Mouse (Mus musculus) C2C12 (cell line): Measurements from ENCODE around the gene Kcnk2.

Experiments used
- CTCF ChIP-seq: IDR thresholded peaks from one replicate; pipeline ENCODE4 v1.5.1; 2011; ENCODE audit not compliant: control insufficient read depth, insufficient read depth, insufficient read length
- FOSL1 ChIP-seq: IDR thresholded peaks from one replicate; pipeline ENCODE4 v1.8.0; 2011; ENCODE audit warnings: mild to moderate bottlenecking, low read length; ENCODE audit not compliant: poor library complexity, insufficient read depth, severe bottlenecking
- MAX ChIP-seq: IDR thresholded peaks from one replicate; pipeline ENCODE4 v1.6.1; 2011; ENCODE audit warnings: mild to moderate bottlenecking, control low read depth
- MYOD1 ChIP-seq: IDR thresholded peaks from one replicate; pipeline ENCODE4 v1.6.1; 2011; ENCODE audit warnings: low read depth; ENCODE audit not compliant: control insufficient read depth, insufficient read length
- MYOG ChIP-seq: IDR thresholded peaks from one replicate; pipeline ENCODE4 v1.6.1; 2011; ENCODE audit not compliant: control insufficient read depth, insufficient read length; ENCODE audit errors: extremely low read depth
- USF1 ChIP-seq: IDR thresholded peaks from one replicate; pipeline ENCODE4 v1.6.1; 2011; ENCODE audit warnings: low read depth, mild to moderate bottlenecking, control low read depth, moderate library complexity

GRCm38 (mm10) chr1:189232829-189233228 is 169.2 kb downstream of the Kcnk2 start:
- TF ChIP-seq MYOD1 (no peak), CTCF (no peak), FOSL1 (no peak), MAX (no peak), USF1 (no peak), MYOG (no peak)
